Mouse (Mus musculus): ENCODE results near the gene Olfr1364. TPM values are rescaled to one million over a fixed set of nuclear protein-coding genes. Genes with fewer than 3 reads are reported as not detected.

Olfr1364 gene
- polyA plus RNA-seq (2016; fragmentation: Nextera tagmentation; extraction: Ambion mirVana): not detected in 2 replicates

DNA sequence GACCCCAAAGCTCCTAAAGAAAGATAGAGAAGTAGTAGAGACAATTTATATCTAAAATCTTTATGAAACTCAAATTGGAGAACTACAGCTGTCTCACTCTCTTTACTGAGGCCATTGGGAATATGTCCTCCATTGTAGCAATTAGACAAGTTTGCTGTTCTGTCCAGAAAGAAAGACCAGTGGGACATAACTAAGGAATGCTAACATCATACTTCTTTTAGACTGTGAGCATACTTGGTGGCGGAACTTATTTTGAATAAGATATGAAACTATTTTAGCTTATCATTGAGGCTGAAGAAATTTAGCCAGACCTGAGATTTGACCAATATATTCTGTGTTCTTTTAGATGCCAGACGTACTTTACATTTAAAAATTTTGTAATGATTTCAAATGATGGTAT lies at the start of gene Olfr1364:
Gene Olfr1364, minus strand, starts transcription at position 101 of the 400 bp plus-strand sequence.
- H3K36me3 ChIP-seq: no peaks in the 10 kb centered on the region
- no peaks in the 10 kb centered on the region for H3K4me1 ChIP-seq
- H3K4me3 ChIP-seq: no peak within 1 kb of the TSS
- no peak within 1 kb of the TSS for H3K9ac ChIP-seq (replicated peaks)
- H3K9me3 ChIP-seq: no peaks in the 10 kb centered on the region
- no peak for ATAC-seq (ENCODE audit: low FRiP score, low read depth)
- WGBS: 92% methylated on average over 2 of the region's 2 CpGs
- H3K27me3 ChIP-seq: no peaks in the 10 kb centered on the region
- no peak within 1 kb of the TSS for H3K4me2 ChIP-seq (replicated peaks)
- H3K27ac ChIP-seq (replicated peaks): no peak within 1 kb of the TSS

GRCm38 (mm10) chr13:21613922-21614321 lies 32.4 kb upstream of the Olfr1364 start, which contains the start of gene Olfr1362:
TSS of gene Olfr1362 (minus strand) at chr13:21614022.
- no peak within 1 kb of the TSS for H3K9ac ChIP-seq (replicated peaks)
- H3K27me3 ChIP-seq: no peaks in the 10 kb centered on the region
- H3K4me3 ChIP-seq: no peak within 1 kb of the TSS
- H3K9me3 ChIP-seq: no peaks in the 10 kb centered on the region
- H3K4me2 ChIP-seq (replicated peaks): no peak within 1 kb of the TSS
- H3K27ac ChIP-seq (replicated peaks): no peak within 1 kb of the TSS
- no peak for ATAC-seq (ENCODE audit: low FRiP score, low read depth)
- H3K36me3 ChIP-seq: no peaks in the 10 kb centered on the region
- H3K4me1 ChIP-seq: no peaks in the 10 kb centered on the region

DNA sequence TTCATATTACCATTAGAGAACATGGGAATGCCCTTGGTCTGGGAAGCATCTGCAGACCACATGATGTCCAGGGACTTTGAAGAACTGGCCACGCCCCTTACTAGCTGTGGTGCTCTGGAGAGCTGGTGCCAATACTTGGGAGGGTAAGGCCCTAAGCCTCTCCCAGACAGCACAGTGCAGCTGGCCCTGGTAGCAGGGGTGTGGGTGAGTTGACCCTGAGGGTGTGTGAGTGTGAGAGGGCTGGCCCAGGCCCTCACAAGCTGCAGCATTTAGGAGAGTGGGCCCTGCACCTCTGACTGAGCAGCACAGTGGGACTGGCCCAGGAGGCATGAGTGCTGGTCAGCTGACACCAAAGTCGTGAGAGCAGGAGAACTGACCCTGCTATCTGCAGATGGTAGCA lies 10.1 kb upstream of the Olfr1364 start:
- WGBS: 68% methylated on average over 2 of the region's 2 CpGs
- no peak for ATAC-seq (ENCODE audit: low FRiP score, low read depth)
- Histone ChIP-seq H3K9ac (replicated peaks) (no peak overlapping the region), H3K4me2 (replicated peaks) (no peak overlapping the region), H3K27ac (replicated peaks) (no peak overlapping the region), H3K4me3 (no peak overlapping the region), H3K36me3 (no peaks in the 10 kb centered on the region), H3K4me1 (no peaks in the 10 kb centered on the region), H3K27me3 (no peaks in the 10 kb centered on the region), H3K9me3 (0 out of 2 replicates have a peak, but pooled peaks cover 6% of the 10 kb centered on the region)

GRCm38 (mm10) chr13:21559793-21560192 lies 21.8 kb downstream of the Olfr1364 start, which contains the start of gene Olfr1535:
TSS of gene Olfr1535 (minus strand) at chr13:21559893.
- Histone ChIP-seq H3K4me1 (no peaks in the 10 kb centered on the region), H3K4me3 (no peak within 1 kb of the TSS), H3K9me3 (no peaks in the 10 kb centered on the region), H3K36me3 (no peaks in the 10 kb centered on the region), H3K4me2 (replicated peaks) (no peak within 1 kb of the TSS), H3K27me3 (no peaks in the 10 kb centered on the region), H3K27ac (replicated peaks) (no peak within 1 kb of the TSS), H3K9ac (replicated peaks) (no peak within 1 kb of the TSS)
- 53% methylated on average over 1 of the region's 1 CpGs for WGBS
- ATAC-seq (ENCODE audit: low FRiP score, low read depth): no peak

GRCm38 (mm10) chr13:21550416-21551110 lies 31.0 kb downstream of the Olfr1364 start:
- Histone ChIP-seq H3K4me3 (no peak overlapping the region), H3K27ac (replicated peaks) (no peak overlapping the region), H3K4me2 (replicated peaks) (no peak overlapping the region), H3K27me3 (no peaks in the 10 kb centered on the region), H3K36me3 (no peaks in the 10 kb centered on the region), H3K4me1 (no peaks in the 10 kb centered on the region), H3K9ac (replicated peaks) (no peak overlapping the region), H3K9me3 (no peaks in the 10 kb centered on the region)
- no peak for ATAC-seq (ENCODE audit: low FRiP score, low read depth)
- 68% methylated on average over 3 of the region's 3 CpGs for WGBS

DNA sequence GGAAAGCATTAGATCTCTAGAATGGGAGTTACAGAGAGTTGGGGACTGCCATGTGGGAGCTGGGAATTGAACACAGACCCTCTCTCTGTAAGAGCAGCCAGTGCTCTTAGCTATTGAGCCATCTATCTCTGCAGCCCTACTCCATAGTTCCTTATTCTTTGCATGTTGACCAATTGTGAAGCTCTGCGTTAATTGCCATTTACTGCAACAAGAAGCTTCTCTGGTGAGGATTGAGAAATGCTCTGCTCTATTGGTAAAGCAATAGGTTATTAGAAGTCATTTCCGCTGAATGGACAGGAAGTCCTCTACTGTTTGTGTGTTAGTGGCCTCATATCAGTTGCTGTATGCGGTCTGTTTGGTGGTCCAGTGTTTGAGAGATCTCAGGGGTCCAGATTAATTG lies 32.1 kb downstream of the Olfr1364 start:
- Histone ChIP-seq H3K36me3 (no peaks in the 10 kb centered on the region), H3K4me3 (no peak overlapping the region), H3K9ac (replicated peaks) (no peak overlapping the region), H3K9me3 (no peaks in the 10 kb centered on the region), H3K4me1 (no peaks in the 10 kb centered on the region), H3K27me3 (no peaks in the 10 kb centered on the region), H3K27ac (replicated peaks) (no peak overlapping the region), H3K4me2 (replicated peaks) (no peak overlapping the region)
- no peak for ATAC-seq (ENCODE audit: low FRiP score, low read depth)
- 92% methylated on average over 3 of the region's 3 CpGs for WGBS

- H3K9ac ChIP-seq (replicated peaks): no peak within 1 kb of the TSS
- H3K36me3 ChIP-seq: no peaks in the 10 kb centered on the region
- H3K4me3 ChIP-seq: no peak within 1 kb of the TSS
- no peaks in the 10 kb centered on the region for H3K4me1 ChIP-seq
- H3K27ac ChIP-seq (replicated peaks): no peak within 1 kb of the TSS
- H3K4me2 ChIP-seq (replicated peaks): no peak within 1 kb of the TSS
- no peaks in the 10 kb centered on the region for H3K9me3 ChIP-seq
- ATAC-seq (ENCODE audit: low FRiP score, low read depth): no peak
- 91% methylated on average over 1 of the region's 1 CpGs for WGBS
- H3K27me3 ChIP-seq: 0 out of 2 replicates have a peak, but pooled peaks cover 3% of the 10 kb centered on the region
These were observed 38.9 kb downstream of the Olfr1364 start, which contains the start of gene Olfr1366 for GRCm38 (mm10) chr13:21542708-21543107. TSS of gene Olfr1366 (minus strand) at chr13:21542808.

- Histone ChIP-seq H3K4me2 (replicated peaks) (peak within 1 kb of the TSS; percentile 64), H3K4me1 (peaks cover 8% of the 10 kb centered on the region), H3K4me3 (peak within 1 kb of the TSS; percentile 93), H3K27me3 (no peaks in the 10 kb centered on the region), H3K9ac (replicated peaks) (peak within 1 kb of the TSS; percentile 95), H3K36me3 (peaks cover 10% of the 10 kb centered on the region), H3K9me3 (no peaks in the 10 kb centered on the region), H3K27ac (replicated peaks) (peak within 1 kb of the TSS; percentile 93)
- ATAC-seq (ENCODE audit: low FRiP score, low read depth): peak; percentile 99
- under 1% methylated on average over 39 of the region's 39 CpGs for WGBS
These were observed 50.8 kb downstream of the Olfr1364 start, which contains the start of gene Zkscan8 for GRCm38 (mm10) chr13:21530781-21531201. TSS of gene Zkscan8 (minus strand) at chr13:21531120.

- WGBS: 55% methylated on average over 7 of the region's 7 CpGs
- H3K9me3 ChIP-seq: no peaks in the 10 kb centered on the region
- H3K4me2 ChIP-seq (replicated peaks): peak overlapping the region; percentile 52
- H3K9ac ChIP-seq (replicated peaks): 0 out of 2 replicates have a peak overlapping the region, but pooled peaks have one; percentile 11
- no peaks in the 10 kb centered on the region for H3K27me3 ChIP-seq
- no peak for ATAC-seq (ENCODE audit: low FRiP score, low read depth)
- H3K27ac ChIP-seq (replicated peaks): no peak overlapping the region
- peaks cover 15% of the 10 kb centered on the region for H3K36me3 ChIP-seq
- peak overlapping the region; percentile 26 for H3K4me3 ChIP-seq
- peaks cover 8% of the 10 kb centered on the region for H3K4me1 ChIP-seq
These were observed 51.4 kb downstream of the Olfr1364 start for GRCm38 (mm10) chr13:21530136-21530535.

Other genes with a start within 250 kb of the Olfr1364 start
- gene Olfr1367, start 234.8 kb downstream of the Olfr1364 start, polyA plus RNA-seq (2016; fragmentation: Nextera tagmentation; extraction: Ambion mirVana): not detected in 2 replicates
- gene Zscan12, start 218.9 kb downstream of the Olfr1364 start, polyA plus RNA-seq (2016; fragmentation: Nextera tagmentation; extraction: Ambion mirVana): 20.3 and 20.7 TPM in 2 replicates
- gene Zkscan3, start 179.0 kb downstream of the Olfr1364 start, polyA plus RNA-seq (2016; fragmentation: Nextera tagmentation; extraction: Ambion mirVana): 99.0 and 100 TPM in 2 replicates
- 5.1 and 6.8 TPM in 2 replicates for gene Pgbd1, start 140.7 kb downstream of the Olfr1364 start, polyA plus RNA-seq (2016; fragmentation: Nextera tagmentation; extraction: Ambion mirVana)
- gene Zscan26, start 128.0 kb downstream of the Olfr1364 start, polyA plus RNA-seq (2016; fragmentation: Nextera tagmentation; extraction: Ambion mirVana): 24.4 and 24.6 TPM in 2 replicates
- 2.5 and 2.9 TPM in 2 replicates for gene Nkapl, start 113.2 kb downstream of the Olfr1364 start, polyA plus RNA-seq (2016; fragmentation: Nextera tagmentation; extraction: Ambion mirVana)
- gene Zkscan4, start 102.9 kb downstream of the Olfr1364 start, polyA plus RNA-seq (2016; fragmentation: Nextera tagmentation; extraction: Ambion mirVana): 6.8 and 7.4 TPM in 2 replicates
- not detected in 2 replicates for gene Gm10065, start 102.3 kb downstream of the Olfr1364 start, polyA plus RNA-seq (2016; fragmentation: Nextera tagmentation; extraction: Ambion mirVana)
- gene AK157302, start 86.5 kb downstream of the Olfr1364 start, polyA plus RNA-seq (2016; fragmentation: Nextera tagmentation; extraction: Ambion mirVana): 0.30 and 0.47 TPM in 2 replicates
- 3.2 and 4.4 TPM in 2 replicates for gene Gm11273, start 80.3 kb downstream of the Olfr1364 start, polyA plus RNA-seq (2016; fragmentation: Nextera tagmentation; extraction: Ambion mirVana)
- gene Zkscan8, start 50.6 kb downstream of the Olfr1364 start, polyA plus RNA-seq (2016; fragmentation: Nextera tagmentation; extraction: Ambion mirVana): 8.9 and 9.2 TPM in 2 replicates
- gene Olfr1366, start 39.0 kb downstream of the Olfr1364 start, polyA plus RNA-seq (2016; fragmentation: Nextera tagmentation; extraction: Ambion mirVana): 0.21 and 0.22 TPM in 2 replicates
- not detected in 2 replicates for gene Olfr1535, start 21.9 kb downstream of the Olfr1364 start, polyA plus RNA-seq (2016; fragmentation: Nextera tagmentation; extraction: Ambion mirVana)
- gene Olfr1362, start 32.3 kb upstream of the Olfr1364 start, polyA plus RNA-seq (2016; fragmentation: Nextera tagmentation; extraction: Ambion mirVana): not detected in 2 replicates
- gene Olfr11, start 60.8 kb upstream of the Olfr1364 start, polyA plus RNA-seq (2016; fragmentation: Nextera tagmentation; extraction: Ambion mirVana): not detected in 2 replicates
- not detected in 2 replicates for gene Olfr1361, start 81.6 kb upstream of the Olfr1364 start, polyA plus RNA-seq (2016; fragmentation: Nextera tagmentation; extraction: Ambion mirVana)
- gene Olfr1360, start 95.6 kb upstream of the Olfr1364 start, polyA plus RNA-seq (2016; fragmentation: Nextera tagmentation; extraction: Ambion mirVana): not detected in 2 replicates
- not detected in 2 replicates for gene Olfr1359, start 116.4 kb upstream of the Olfr1364 start, polyA plus RNA-seq (2016; fragmentation: Nextera tagmentation; extraction: Ambion mirVana)
- 2.2 and 3.1 TPM in 2 replicates for gene Hist1h2bl, start 134.4 kb upstream of the Olfr1364 start, polyA plus RNA-seq (2016; fragmentation: Nextera tagmentation; extraction: Ambion mirVana)
- 21.4 and 30.7 TPM in 2 replicates for gene Hist1h2ai, start 134.7 kb upstream of the Olfr1364 start, polyA plus RNA-seq (2016; fragmentation: Nextera tagmentation; extraction: Ambion mirVana)
- 6.0 and 10.1 TPM in 2 replicates for gene Hist1h3h, start 135.9 kb upstream of the Olfr1364 start, polyA plus RNA-seq (2016; fragmentation: Nextera tagmentation; extraction: Ambion mirVana)
- gene Hist1h2bm, start 140.3 kb upstream of the Olfr1364 start, polyA plus RNA-seq (2016; fragmentation: Nextera tagmentation; extraction: Ambion mirVana): 5.8 TPM in 2 replicates
- gene Hist1h4j, start 153.3 kb upstream of the Olfr1364 start, polyA plus RNA-seq (2016; fragmentation: Nextera tagmentation; extraction: Ambion mirVana): 0.97 and 1.4 TPM in 2 replicates
- gene Hist1h4k, start 168.7 kb upstream of the Olfr1364 start, polyA plus RNA-seq (2016; fragmentation: Nextera tagmentation; extraction: Ambion mirVana): 2.9 and 3.5 TPM in 2 replicates
- gene Hist1h2ak, start 172.1 kb upstream of the Olfr1364 start, polyA plus RNA-seq (2016; fragmentation: Nextera tagmentation; extraction: Ambion mirVana): 26.9 and 43.2 TPM in 2 replicates
- 3.9 and 6.3 TPM in 2 replicates for gene Hist1h2bn, start 172.4 kb upstream of the Olfr1364 start, polyA plus RNA-seq (2016; fragmentation: Nextera tagmentation; extraction: Ambion mirVana)
- gene Hist1h1b, start 198.9 kb upstream of the Olfr1364 start, polyA plus RNA-seq (2016; fragmentation: Nextera tagmentation; extraction: Ambion mirVana): 30.4 and 37.6 TPM in 2 replicates
- 155 and 164 TPM in 2 replicates for gene Hist1h3i, start 201.6 kb upstream of the Olfr1364 start, polyA plus RNA-seq (2016; fragmentation: Nextera tagmentation; extraction: Ambion mirVana)
- 6.1 and 12.2 TPM in 2 replicates for gene Hist1h2an, start 205.5 kb upstream of the Olfr1364 start, polyA plus RNA-seq (2016; fragmentation: Nextera tagmentation; extraction: Ambion mirVana)
- gene Hist1h2bp, start 205.7 kb upstream of the Olfr1364 start, polyA plus RNA-seq (2016; fragmentation: Nextera tagmentation; extraction: Ambion mirVana): 1.9 and 2.4 TPM in 2 replicates
- 18.5 and 23.3 TPM in 2 replicates for gene Hist1h2bq, start 228.4 kb upstream of the Olfr1364 start, polyA plus RNA-seq (2016; fragmentation: Nextera tagmentation; extraction: Ambion mirVana)
- not detected in 2 replicates for gene Hist1h2ao, start 228.7 kb upstream of the Olfr1364 start, polyA plus RNA-seq (2016; fragmentation: Nextera tagmentation; extraction: Ambion mirVana)
- gene Hist1h4m, start 230.0 kb upstream of the Olfr1364 start, polyA plus RNA-seq (2016; fragmentation: Nextera tagmentation; extraction: Ambion mirVana): not detected in 2 replicates

Measured in midbrain, embryonic 12.5 days (tissue).